Mouse (Mus musculus) ES-E14 (cell line): ENCODE measurements at regions not wholly inside any gene's neighbourhood (a gene's known extent, or its start where the extent isn't known, plus 50 kb on each side); places are given as distances from the start of the nearest gene placed in this dataset.

Source experiments
- CHD2 ChIP-seq: IDR thresholded peaks from 2 replicates; pipeline ENCODE4 v1.6.1; 2014; ENCODE audit warnings: mild to moderate bottlenecking, low read depth, low read length, inconsistent platforms
- HCFC1 ChIP-seq: IDR thresholded peaks from 2 replicates; pipeline ENCODE4 v1.6.1; 2012; ENCODE audit warnings: low read length, inconsistent platforms, borderline replicate concordance; ENCODE audit not compliant: insufficient read depth
- MAFK ChIP-seq: IDR thresholded peaks from 2 replicates; pipeline ENCODE4 v1.6.1; 2014; ENCODE audit warnings: mild to moderate bottlenecking, low read depth, low read length, inconsistent platforms; ENCODE audit not compliant: insufficient read depth
- ZC3H11A ChIP-seq: IDR thresholded peaks from 2 replicates; pipeline ENCODE4 v1.6.1; 2012; ENCODE audit warnings: low read depth, mild to moderate bottlenecking, inconsistent platforms, low read length, borderline replicate concordance
- ZNF384 ChIP-seq: IDR thresholded peaks from 2 replicates; pipeline ENCODE4 v1.6.1; 2012; ENCODE audit warnings: low read depth, low read length, inconsistent platforms

DNA sequence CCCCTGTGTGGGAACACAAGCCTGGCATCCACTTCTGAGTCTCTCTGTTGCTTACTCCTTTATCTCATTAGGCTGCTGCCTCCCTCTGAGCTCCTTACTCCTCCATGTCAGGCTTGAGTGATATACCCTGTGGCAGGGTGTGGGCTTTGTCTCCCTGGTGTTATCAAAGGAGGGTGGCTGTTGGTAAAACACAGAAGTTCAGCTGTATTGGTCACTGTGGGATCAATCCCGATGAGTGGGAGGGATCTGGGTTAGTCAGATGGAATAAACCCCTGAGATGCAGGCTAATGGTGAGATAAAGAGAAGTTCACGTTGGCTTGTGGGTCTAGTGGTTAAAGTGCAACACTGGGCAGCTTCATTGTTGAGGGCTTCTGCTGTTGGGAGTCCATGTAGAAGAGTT lies 67.4 kb upstream of the 1700020N01Rik start:
- TF ChIP-seq ZC3H11A (no peak), HCFC1 (no peak), ZNF384 (no peak), CHD2 (no peak), MAFK (no peak)
